8 mouse cellular contexts compared by ENCODE assay signal in the genomic region with DNA sequence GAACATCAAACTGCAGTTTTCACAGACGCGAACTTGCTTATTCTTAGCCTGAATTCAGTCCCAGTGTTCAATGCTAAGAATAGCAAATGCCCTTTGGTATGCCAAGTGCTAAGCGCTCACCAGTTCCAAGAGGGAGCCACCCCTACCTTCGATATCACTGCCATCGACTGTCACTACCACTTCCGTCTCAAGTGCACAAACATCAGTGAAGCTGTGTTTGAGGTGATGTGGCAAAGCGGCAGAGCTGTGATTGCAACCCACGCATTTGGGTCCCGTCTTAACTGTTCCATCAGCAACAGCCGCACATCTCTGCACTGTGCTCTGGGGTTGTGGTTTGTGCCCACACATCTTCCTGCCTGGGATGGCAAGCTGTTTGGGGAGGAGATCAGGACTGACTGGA.
DNase-seq lines count a peak whose midpoint lies in the region; ATAC-seq lines count a peak whose summit lies in the region.

No protein-coding gene starts in this region.

- H3K4me2 ChIP-seq in heart, embryonic 12.5 days = peak overlapping the region; percentile 45
- H3K4me2 ChIP-seq in midbrain, embryonic 13.5 days (replicated peaks) = no peak overlapping the region
- no peak overlapping the region for H3K4me2 ChIP-seq in kidney, embryonic 14.5 days (replicated peaks; ENCODE audit: low read depth, low read length)

- no peak for ATAC-seq in heart, embryonic 12.5 days (ENCODE audit: insufficient number of reproducible peaks, low FRiP score)
- no peak for ATAC-seq in midbrain, embryonic 13.5 days
- no peak for ATAC-seq in kidney, embryonic 14.5 days (ENCODE audit: low FRiP score, low TSS enrichment)

- H3K9me3 ChIP-seq in heart, embryonic 12.5 days (replicated peaks) = 0 out of 2 replicates have a peak, but pooled peaks cover 3% of the 10 kb centered on the region
- H3K9me3 ChIP-seq in midbrain, embryonic 13.5 days = no peaks in the 10 kb centered on the region
- no peaks in the 10 kb centered on the region for H3K9me3 ChIP-seq in limb, embryonic 10.5 days (replicated peaks)
- H3K9me3 ChIP-seq in kidney, embryonic 14.5 days (ENCODE audit: control insufficient read depth, low read length) = no peaks in the 10 kb centered on the region

- no peaks in the 10 kb centered on the region for H3K27me3 ChIP-seq in heart, embryonic 12.5 days (replicated peaks)
- peaks cover 4% of the 10 kb centered on the region; the same call in 1 of the 2 replicates for H3K27me3 ChIP-seq in midbrain, embryonic 13.5 days
- 0 out of 2 replicates have a peak, but pooled peaks cover 9% of the 10 kb centered on the region for H3K27me3 ChIP-seq in limb, embryonic 10.5 days (ENCODE audit: low read depth, poor library complexity, severe bottlenecking)
- H3K27me3 ChIP-seq in kidney, embryonic 14.5 days (ENCODE audit: control insufficient read depth, insufficient read depth, low read length) = no peaks in the 10 kb centered on the region

- H3K4me3 ChIP-seq in heart, embryonic 12.5 days = no peak overlapping the region
- no peak overlapping the region for H3K4me3 ChIP-seq in midbrain, embryonic 13.5 days (replicated peaks)
- no peak overlapping the region for H3K4me3 ChIP-seq in limb, embryonic 10.5 days
- no peak overlapping the region for H3K4me3 ChIP-seq in kidney, embryonic 14.5 days (ENCODE audit: low read length)

- H3K27ac ChIP-seq in heart, embryonic 12.5 days (ENCODE audit: poor library complexity, severe bottlenecking) = no peak overlapping the region; the same call in 1 of the 2 replicates
- H3K27ac ChIP-seq in midbrain, embryonic 13.5 days = peak overlapping the region; percentile 73; the same call in 1 of the 2 replicates
- H3K27ac ChIP-seq in limb, embryonic 10.5 days = no peak overlapping the region
- H3K27ac ChIP-seq in kidney, embryonic 14.5 days (ENCODE audit: low read depth, low read length) = no peak overlapping the region

- 53% methylated on average over 10 of the region's 10 CpGs for WGBS in heart, embryonic 12.5 days
- 90% methylated on average over 10 of the region's 10 CpGs for WGBS in midbrain, embryonic 13.5 days
- 92% methylated on average over 10 of the region's 10 CpGs for WGBS in limb, embryonic 10.5 days
- WGBS in kidney, embryonic 14.5 days = 91% methylated on average over 10 of the region's 10 CpGs

- H3K4me1 ChIP-seq in heart, embryonic 12.5 days (replicated peaks) = peaks cover 36% of the 10 kb centered on the region
- peaks cover 55% of the 10 kb centered on the region for H3K4me1 ChIP-seq in midbrain, embryonic 13.5 days (replicated peaks)
- peaks cover 8% of the 10 kb centered on the region; the same call in 1 of the 2 replicates for H3K4me1 ChIP-seq in limb, embryonic 10.5 days
- H3K4me1 ChIP-seq in kidney, embryonic 14.5 days (ENCODE audit: control insufficient read depth, insufficient read depth, low read length) = no peaks in the 10 kb centered on the region

- no peaks in the 10 kb centered on the region for H3K36me3 ChIP-seq in heart, embryonic 12.5 days
- H3K36me3 ChIP-seq in midbrain, embryonic 13.5 days = peaks cover 41% of the 10 kb centered on the region
- no peaks in the 10 kb centered on the region for H3K36me3 ChIP-seq in limb, embryonic 10.5 days
- H3K36me3 ChIP-seq in kidney, embryonic 14.5 days (ENCODE audit: control insufficient read depth, insufficient read depth, low read length) = no peaks in the 10 kb centered on the region

- no peak overlapping the region for H3K9ac ChIP-seq in heart, embryonic 12.5 days
- H3K9ac ChIP-seq in midbrain, embryonic 13.5 days (replicated peaks) = 0 out of 2 replicates have a peak overlapping the region, but pooled peaks have one; percentile 19
- no peak overlapping the region for H3K9ac ChIP-seq in kidney, embryonic 14.5 days (ENCODE audit: low read depth, low read length)

- DNase-seq in lung, postnatal 25 days (ENCODE audit: low spot score) = peak; percentile 26
- DNase-seq in lung, postnatal 10 days = no peak
- DNase-seq in thymus, postnatal 25 days = peak; percentile 64
- DNase-seq in limb, embryonic 10.5 days (ENCODE audit: low spot score) = no peak
- no peak for DNase-seq in cerebellum, postnatal 36 days

Comparison
In these comparisons a context has a peak if more than half of its experiments do, and no peak if none do; other contexts are left out.
1. DNase-seq: peak in lung, postnatal 25 days (single experiment) and thymus, postnatal 25 days (single experiment); none in lung, postnatal 10 days (single experiment), limb, embryonic 10.5 days (single experiment) and cerebellum, postnatal 36 days (0 of 2).